Mouse (Mus musculus) T-helper 2 cell (primary cell): ENCODE data around the gene Zfp94.
"Not testable (repeated sequence)": the region's sequence is repeated elsewhere in the genome, so short reads cannot be mapped to it uniquely, and the experiment has no call there.

ENCODE experiments used
- in situ Hi-C: fragments of 300-600 bp; cut with MboI, MseI; formaldehyde crosslinking; loops from one replicate; pipeline ENCODE4 v1.15.1; 2025; ENCODE audit warnings: high pct_unique_total_duplicates

The Zfp94 gene

DNA sequence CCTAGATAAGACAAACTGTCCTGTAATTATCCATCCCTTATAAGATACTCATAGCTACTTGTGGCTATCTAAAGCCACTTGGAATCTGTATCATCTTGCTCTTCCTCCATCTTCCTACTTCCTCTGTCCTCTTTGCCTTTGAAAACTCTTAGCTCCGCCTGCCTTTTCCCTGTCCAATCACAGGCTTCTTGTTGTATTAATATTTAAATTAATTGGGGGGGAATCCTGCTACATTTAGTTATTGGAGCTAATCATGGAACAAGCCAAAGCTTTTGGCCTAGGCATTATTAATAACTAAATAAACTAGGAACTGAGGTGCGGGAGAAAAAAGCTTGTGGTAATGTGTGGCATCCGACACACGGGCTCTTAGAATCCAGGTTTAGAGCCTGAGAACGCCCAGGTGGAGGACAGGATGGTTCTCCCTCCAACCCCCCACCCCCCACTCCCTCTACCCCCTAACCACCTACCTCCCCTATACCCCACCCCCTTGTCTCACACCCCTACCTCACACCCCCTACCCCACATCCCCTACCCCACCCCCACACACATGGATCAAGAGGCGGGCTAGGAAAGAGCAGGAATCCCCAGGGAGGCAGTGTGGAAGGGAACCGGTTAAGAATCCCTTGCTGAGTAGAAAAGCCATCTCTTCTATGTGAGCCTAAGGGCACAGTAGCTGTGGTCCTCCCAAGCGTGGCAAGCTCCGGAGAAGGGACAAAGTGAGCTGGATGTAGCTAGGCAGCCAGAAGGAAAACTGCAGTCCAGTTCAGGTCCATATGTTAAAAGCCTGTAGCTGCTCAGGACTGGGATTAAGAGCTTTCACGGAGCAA is 36.2 kb downstream of the Zfp94 start:
- in situ Hi-C loops, result loop anchor here (10.0 kb wide), 1 partner anchor 125 kb away; no protein-coding TSS in a partner anchor

DNA sequence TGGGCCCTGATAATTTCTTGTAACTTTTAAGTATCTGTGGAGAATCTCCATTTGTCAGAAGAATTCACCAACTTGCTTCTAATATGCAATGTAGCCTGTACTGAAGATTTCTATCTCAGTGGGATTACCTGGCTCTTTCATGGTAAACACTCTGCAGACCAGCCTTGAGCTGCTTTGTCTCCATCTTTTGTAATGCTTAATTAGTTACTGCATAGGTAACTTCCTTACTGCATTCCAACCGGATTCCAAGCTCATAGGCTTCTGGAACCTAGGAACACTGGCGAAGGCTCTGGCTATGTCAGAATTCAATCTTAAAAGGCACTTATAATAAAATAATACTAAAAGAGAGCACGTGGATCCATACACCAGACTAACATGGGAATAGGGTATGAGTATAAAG is 37.7 kb downstream of the Zfp94 start:
- in situ Hi-C loops, result not testable (repeated sequence)

DNA sequence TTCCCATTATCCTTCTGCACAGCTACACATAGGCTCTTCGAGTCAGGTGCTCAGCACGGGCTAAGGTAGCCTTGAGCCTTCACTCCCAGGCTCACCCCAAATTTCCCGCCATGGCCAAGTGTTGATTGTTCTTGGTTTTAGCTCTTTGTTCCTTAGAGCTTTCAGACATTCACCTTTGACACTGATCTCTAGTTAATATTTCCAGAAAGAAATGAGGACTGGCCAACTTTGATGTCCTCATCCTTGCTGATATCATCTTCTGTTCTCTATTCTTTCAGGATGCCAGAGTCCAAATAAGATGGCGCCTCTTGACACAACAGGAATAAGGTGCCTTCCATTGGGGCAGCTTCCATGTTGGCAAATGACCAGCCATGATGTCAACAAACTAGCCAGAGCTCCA is 42.0 kb downstream of the Zfp94 start:
- in situ Hi-C loops, result no loop called here

DNA sequence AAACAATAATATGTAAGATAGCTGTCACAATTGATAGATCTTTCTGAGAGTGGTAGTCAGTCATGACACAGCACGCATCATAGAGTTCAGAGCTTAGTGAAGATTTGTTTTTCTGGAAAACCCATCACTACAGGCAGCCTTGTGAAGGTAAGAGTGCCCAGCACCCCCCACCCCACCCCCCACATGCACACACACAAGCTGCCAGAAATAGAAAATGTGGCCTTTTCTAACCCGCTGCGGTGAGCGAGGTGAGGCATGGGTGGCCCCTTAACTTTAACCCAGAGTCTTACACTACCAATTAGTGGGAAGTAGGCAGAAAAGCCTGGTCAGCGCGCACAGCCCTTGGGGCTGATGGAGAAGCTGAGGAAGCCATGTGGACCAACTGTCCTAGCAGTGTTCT is 45.3 kb downstream of the Zfp94 start:
- in situ Hi-C loops, result no loop called here

DNA sequence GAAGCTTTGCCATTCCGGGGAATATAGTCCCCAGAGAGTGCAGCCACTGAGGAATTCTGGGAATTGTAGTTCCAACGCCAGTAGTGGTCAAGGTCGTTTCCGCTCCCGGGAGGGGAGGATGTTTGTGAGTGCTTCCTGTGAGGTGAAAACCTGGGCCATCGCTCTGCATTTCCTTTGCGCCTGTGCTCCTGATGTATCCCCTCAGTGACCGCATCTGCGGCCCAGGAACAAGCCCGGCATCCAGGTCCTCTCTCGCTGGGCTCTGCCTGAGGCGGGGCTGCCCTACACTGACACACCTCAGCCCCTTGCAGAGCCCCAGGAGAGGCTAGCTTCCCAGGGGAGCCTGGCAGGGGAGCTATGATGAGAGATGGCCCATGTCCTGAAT is 46.2 kb downstream of the Zfp94 start, which contains the start of gene Zfp93:
Gene Zfp93 (plus strand): TSS at position 133 of the 385 bp plus-strand sequence.
- in situ Hi-C loops, result no loop called here

DNA sequence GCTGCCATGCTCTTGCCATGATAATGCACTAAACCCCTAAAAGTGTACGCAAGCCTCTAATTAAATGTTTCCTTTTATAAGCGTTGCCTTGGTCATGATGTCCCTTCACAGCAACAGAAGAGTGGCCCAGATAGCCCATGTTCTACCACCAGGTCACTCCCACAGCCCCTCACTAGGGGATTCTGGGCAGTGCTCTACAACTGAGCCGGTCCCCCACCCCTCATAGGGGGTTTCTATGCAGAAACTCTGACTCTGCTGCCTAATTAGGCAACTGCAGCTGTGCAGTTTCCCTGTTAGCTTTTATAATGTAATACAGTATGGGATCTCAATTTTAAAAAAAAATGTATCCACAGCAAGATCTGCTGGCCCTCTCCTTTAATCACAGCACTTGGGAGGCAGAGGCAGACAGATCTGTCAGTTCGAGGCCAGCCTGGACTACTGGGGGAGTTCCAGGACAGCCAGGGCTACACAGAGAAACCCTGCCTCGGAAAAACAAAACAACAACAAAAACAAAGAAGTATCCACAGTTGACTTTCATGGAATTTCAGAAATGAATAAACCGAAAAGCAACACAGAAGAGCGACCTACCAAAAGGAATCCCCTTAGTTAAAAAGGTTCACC is 46.7 kb downstream of the Zfp94 start:
- in situ Hi-C loops, result no loop called here

DNA sequence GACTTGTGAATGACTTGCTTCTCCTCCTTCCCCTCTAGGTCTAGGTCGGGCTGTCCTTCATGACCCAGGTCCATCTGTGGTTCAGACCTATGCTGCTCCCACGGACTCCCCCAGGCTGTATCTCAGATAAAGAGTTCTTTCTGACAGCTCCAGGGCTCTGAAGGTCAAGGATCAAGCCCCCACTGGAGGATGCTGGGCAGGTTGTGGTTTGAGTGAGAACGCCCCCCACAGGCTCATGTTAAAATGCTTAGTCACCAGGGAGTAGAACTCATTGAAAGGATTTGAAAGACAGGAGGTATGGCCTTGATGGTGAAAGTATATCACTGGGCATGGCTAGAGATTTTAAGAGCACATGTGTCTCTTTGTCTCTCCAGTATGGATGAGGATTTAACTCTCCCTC is 47.2 kb downstream of the Zfp94 start:
- in situ Hi-C loops, result no loop called here

DNA sequence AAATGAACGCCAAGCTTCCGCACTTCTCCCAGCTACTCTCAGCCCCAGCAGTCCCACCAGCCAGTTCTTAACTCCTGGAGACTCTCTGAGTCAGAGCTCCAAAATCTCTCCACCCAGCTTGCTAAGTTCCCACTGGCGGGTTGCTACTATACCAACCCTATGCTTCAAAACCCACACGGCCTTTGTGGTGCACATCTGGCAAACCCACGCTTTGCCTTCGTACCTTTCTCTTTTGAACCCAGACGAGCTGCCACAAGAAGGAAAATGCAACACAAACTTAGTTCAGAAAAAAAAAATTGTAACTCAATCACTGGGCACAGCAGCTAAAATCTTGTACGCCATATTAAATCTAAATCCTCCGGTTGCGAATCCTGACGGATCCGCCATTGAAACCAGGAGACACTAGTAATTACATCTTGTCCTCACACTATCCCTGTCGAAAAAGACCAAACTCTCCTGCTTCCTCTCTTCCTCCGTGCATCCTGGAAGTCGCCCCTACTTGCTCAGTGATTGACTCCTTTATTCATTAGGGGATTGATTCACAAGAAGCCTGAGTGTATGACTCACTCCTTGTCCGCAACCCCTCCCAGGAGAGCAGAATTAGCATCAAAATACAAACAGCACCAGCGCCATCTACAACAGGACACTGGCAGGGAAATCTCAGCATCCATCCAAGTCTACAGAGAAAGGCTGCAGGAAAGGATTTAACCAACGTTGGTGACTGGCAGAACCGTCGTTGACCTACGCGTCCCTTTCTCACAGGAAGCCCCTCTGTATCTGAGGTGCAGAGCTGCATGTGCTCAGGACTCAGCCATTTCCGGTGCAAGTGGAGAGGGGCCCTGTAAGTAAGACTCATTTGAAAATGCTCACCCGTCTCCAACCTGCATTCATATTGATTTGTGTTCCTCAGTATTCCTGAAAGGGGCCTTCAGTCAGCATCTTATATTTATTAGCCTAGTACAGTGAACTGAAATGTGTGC is 48.0 kb downstream of the Zfp94 start:
- in situ Hi-C loops, result no loop called here

DNA sequence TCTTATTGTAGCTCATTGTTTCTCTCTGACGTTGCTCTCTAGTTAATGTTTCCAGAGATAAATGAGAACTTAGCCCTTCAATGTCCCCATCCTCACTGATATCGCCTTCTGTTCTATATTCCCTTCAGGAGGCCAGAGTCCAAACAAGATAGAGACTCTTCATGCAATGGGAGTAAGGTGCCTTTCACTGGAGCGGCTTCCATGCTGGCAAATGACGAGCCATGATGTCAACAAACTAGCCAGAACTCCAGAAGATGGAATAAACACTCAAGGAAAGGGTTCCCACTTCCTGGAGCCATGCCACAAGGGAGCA is 56.5 kb downstream of the Zfp94 start:
- in situ Hi-C loops, result no loop called here

DNA sequence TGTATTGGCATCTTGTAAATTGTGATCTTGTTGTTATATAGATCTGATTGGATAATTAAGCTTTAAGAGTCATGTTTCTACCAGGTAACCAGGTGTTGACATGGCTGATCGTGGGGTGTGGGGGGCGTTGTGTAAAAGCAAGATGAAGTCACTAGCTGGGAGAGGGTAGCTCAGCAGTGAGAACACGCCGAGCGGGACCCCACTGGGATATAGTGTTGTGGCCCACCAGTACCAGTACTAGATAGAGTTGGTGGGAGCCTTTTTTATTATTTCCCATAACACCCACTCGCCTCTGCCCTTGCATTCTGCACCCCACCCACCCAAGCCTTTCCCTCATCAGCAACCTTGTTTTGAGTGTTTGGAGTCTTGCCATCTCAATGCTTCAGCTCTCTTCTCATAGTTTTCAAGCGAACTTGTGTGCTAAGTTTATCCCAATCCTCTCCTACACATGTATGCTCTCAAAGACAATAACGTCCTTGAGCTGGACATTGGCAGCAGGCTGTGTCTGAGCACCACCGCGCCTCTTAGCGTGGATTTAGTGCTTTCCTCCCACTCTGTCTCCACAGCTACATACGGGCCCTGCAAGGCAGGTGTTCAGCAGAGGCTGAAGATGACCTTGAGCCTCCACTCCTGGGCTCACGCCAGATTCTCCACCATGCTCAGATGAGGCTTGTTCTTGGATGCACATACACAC is 57.0 kb downstream of the Zfp94 start:
- in situ Hi-C loops, result no loop called here

DNA sequence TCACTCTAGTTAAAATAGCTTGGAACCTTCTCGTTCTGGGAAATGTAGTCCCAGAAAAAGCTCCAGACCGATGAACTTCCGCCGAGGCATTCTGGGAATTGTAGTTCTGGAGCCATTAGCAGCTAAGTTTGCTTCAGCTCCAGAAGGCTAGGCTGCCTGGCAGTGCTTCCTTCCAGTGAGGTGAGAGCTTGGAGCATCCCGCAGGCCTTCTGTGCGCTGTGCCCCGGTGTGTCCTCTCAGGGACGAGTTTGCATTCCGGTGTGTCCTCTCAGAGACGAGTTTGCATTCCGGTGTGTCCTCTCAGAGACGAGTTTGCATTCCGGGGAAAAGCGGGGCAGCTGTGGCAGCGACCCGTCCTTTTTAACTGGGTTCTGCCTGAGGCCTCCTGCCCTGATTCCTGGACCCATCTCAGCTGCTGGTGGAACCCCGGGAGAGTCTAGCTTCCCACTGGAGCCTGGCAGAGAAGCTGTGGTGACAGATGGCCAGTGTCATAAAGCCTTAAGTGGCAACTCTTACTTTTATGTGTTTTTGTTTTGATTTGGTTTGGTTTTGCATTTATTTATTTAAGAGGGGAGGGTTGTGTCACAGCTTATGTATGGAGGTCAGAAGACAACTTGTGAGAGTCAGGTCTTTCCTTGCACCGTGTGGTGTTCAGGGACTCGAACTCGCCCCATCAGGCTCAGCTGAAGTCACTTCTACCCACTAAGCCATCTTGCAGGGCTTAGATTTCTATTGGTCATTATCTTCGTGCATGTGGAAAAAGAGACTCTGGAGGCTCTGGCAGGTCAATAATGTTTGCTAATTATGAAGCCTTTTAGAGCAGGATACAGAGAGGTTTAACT is 61.6 kb downstream of the Zfp94 start, which contains the start of gene Zfp108:
Gene Zfp108 (plus strand): TSS at position 162 of the 842 bp plus-strand sequence.
- in situ Hi-C loops, result no loop called here

DNA sequence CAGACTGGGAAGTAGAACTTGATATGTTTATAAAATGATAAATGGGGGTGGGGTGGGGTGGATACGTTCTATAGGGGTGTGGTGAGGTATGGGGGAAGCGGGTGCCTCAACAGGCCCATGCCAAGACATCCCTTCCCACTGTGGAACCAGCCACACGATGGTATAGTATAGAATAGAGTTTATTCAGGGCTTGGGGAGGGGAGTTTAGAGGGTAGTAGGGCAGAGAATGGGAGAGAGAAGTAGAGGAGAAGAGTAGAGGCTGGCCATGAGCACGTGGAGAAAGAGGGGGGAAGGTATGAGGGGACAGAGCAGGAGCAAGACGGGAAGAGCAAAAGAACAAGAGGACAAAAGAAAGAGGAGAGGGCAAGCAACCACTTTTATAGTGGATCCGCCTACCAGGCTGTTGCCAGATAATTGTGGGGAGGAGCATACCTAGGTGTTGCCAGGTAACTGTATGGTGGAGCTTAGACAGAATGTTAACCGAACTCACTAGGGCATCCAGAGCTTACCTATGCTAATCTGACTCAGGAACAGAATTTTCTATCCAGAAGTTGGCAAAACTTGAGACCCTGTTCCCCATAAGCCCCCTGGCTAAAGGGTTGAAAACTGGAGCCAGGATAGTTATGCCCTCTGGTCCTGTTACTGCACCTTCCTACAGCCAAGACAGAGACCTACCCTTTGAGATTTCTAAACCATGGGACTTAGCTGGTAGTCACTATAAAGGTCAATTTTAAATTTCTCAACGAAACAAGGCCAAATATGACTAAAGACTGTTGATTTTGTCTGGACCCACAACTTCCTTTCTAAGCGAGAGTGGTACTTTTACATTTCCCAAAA is 62.5 kb downstream of the Zfp94 start:
- in situ Hi-C loops, result no loop called here
